Mouse (Mus musculus): Measurements from ENCODE around the gene Srrm3.
A peak's percentile ranks its signal among the peaks of the same experiment; 100 is the strongest.

Gene Srrm3

GRCm38 (mm10) chr5:135822316-135822944 lies 15.7 kb downstream of the Srrm3 start:
- DNase-seq (ENCODE audit: low spot score in 2 of 2): no peak

GRCm38 (mm10) chr5:135824517-135824916 lies 17.8 kb downstream of the Srrm3 start:
- DNase-seq (ENCODE audit: low spot score in 2 of 2): no peak

GRCm38 (mm10) chr5:135826225-135826624 lies 19.5 kb downstream of the Srrm3 start:
- DNase-seq (ENCODE audit: low spot score in 2 of 2): no peak

- no peak for DNase-seq (ENCODE audit: low spot score in 2 of 2)
These were observed 22.7 kb downstream of the Srrm3 start for GRCm38 (mm10) chr5:135829381-135829780.

GRCm38 (mm10) chr5:135832729-135833128 lies 26.0 kb downstream of the Srrm3 start:
- DNase-seq (ENCODE audit: low spot score in 2 of 2): no peak

- peak; percentile 22 to 29 for DNase-seq (ENCODE audit: low spot score in 2 of 2)
These were observed 28.2 kb downstream of the Srrm3 start for GRCm38 (mm10) chr5:135834769-135835491.

- no peak for DNase-seq (ENCODE audit: low spot score in 2 of 2)
These were observed 28.8 kb downstream of the Srrm3 start for GRCm38 (mm10) chr5:135835492-135835858.

- no peak for DNase-seq (ENCODE audit: low spot score in 2 of 2)
These were observed 29.3 kb downstream of the Srrm3 start for GRCm38 (mm10) chr5:135835981-135836380.

- no peak for DNase-seq (ENCODE audit: low spot score in 2 of 2)
These were observed 35.0 kb downstream of the Srrm3 start for GRCm38 (mm10) chr5:135841651-135842050.

GRCm38 (mm10) chr5:135843418-135843817 lies 36.7 kb downstream of the Srrm3 start:
- DNase-seq (ENCODE audit: low spot score in 2 of 2): peak in 1 of 2 experiments; percentile 31

- DNase-seq (ENCODE audit: low spot score in 2 of 2): no peak
These were observed 39.1 kb downstream of the Srrm3 start for GRCm38 (mm10) chr5:135845676-135846320.

GRCm38 (mm10) chr5:135847460-135847859 lies 40.8 kb downstream of the Srrm3 start:
- DNase-seq (ENCODE audit: low spot score in 2 of 2): no peak

GRCm38 (mm10) chr5:135847881-135848280 lies 41.2 kb downstream of the Srrm3 start:
- DNase-seq (ENCODE audit: low spot score in 2 of 2): no peak

GRCm38 (mm10) chr5:135851024-135851423 lies 44.3 kb downstream of the Srrm3 start:
- DNase-seq (ENCODE audit: low spot score in 2 of 2): no peak

- DNase-seq (ENCODE audit: low spot score in 2 of 2): no peak
These were observed 44.8 kb downstream of the Srrm3 start for GRCm38 (mm10) chr5:135851481-135851880.

GRCm38 (mm10) chr5:135852421-135852820 lies 45.7 kb downstream of the Srrm3 start:
- no peak for DNase-seq (ENCODE audit: low spot score in 2 of 2)

- no peak for DNase-seq (ENCODE audit: low spot score in 2 of 2)
These were observed 47.0 kb downstream of the Srrm3 start for GRCm38 (mm10) chr5:135853731-135854130.

- DNase-seq (ENCODE audit: low spot score in 2 of 2): peak in 1 of 2 experiments; percentile 67
These were observed 48.5 kb downstream of the Srrm3 start for GRCm38 (mm10) chr5:135855156-135855555.

GRCm38 (mm10) chr5:135866662-135867061 lies 60.0 kb downstream of the Srrm3 start:
- no peak for DNase-seq (ENCODE audit: low spot score in 2 of 2)

GRCm38 (mm10) chr5:135867637-135868593 lies 61.2 kb downstream of the Srrm3 start:
- peak in 1 of 2 experiments; percentile 21 for DNase-seq (ENCODE audit: low spot score in 2 of 2)

GRCm38 (mm10) chr5:135868653-135869052 lies 62.0 kb downstream of the Srrm3 start:
- DNase-seq (ENCODE audit: low spot score in 2 of 2): no peak
